Mouse (Mus musculus) MN1 (cell line): ENCODE data around the gene Gata5.

Experiments
- DNase-seq: peaks from one replicate; pipeline ENCODE4 v3.0.0-alpha.2; 2016; ENCODE audit warnings: low spot score

Gene Gata5

GRCm38 (mm10) chr2:180307680-180308079 lies 26.8 kb downstream of the Gata5 start:
- peak; percentile 27 for DNase-seq

GRCm38 (mm10) chr2:180306423-180307168 lies 27.9 kb downstream of the Gata5 start:
- DNase-seq = peak; percentile 29

DNA sequence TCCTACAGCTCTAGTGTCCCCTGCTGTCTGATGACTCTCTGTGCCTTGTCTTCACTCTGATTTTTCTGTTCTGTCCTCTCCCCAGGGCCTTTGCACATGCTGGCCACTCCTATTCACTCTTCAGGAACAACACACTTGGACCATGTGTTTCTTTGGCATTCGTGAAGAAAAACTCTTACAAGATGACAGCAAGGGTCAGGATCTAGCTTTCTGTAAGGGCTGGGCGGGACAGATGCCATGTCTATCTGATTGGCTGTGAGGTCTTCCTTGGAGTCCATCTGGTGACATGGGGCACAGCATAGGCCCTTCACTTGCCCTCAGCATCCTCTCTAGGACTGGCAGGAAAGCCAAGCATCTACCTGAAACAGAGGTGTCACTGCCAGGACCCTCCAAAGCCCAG lies 28.5 kb downstream of the Gata5 start:
- no peak for DNase-seq

- DNase-seq = no peak
Observed at GRCm38 (mm10) chr2:180305490-180305889, 29.0 kb downstream of the Gata5 start.

- DNase-seq = no peak
Observed at GRCm38 (mm10) chr2:180304554-180304953, 29.9 kb downstream of the Gata5 start.

DNA sequence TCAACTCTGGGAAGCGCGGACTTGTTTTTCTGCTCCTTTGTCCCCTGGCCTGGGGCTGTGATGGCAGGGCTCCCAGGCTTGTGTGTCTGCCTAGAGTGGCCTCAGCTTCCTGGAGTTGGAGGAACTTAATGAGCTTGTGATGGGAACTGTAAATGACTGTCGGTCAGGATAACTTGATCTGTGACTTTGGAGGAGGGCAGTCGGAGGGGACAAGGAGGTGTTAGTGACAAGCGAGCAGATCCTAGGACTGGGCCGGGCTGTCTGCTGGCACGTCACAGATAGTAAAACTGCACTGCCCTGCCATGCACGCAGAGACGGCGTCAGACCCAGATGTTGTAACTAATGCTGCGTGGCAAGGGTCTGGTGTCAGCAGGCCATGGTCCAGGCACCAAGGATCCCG lies 31.0 kb downstream of the Gata5 start:
- no peak for DNase-seq

- no peak for DNase-seq
Observed at GRCm38 (mm10) chr2:180302201-180302600, 32.3 kb downstream of the Gata5 start.

DNA sequence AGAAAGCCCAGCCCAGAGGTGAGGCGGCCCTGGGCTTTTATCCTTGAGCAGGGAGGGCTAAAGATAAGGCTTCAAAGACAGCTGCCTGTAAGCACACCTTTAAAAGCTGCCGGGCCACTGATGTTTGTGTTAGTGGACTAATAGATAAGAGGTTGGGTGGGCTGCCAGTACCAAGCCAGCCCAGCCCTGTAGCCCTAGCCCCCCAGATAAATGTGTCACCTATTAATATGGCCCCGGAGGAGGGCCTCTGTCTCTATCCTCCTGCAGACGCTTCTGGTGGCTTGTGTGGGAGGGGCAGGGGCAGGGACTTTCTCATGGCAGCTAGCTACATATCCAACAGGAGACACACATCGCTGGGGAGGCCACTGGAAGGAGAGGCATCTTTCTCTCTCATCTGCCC lies 33.7 kb downstream of the Gata5 start:
- DNase-seq = no peak

GRCm38 (mm10) chr2:180300252-180300651 lies 34.2 kb downstream of the Gata5 start:
- DNase-seq = peak; percentile 25

GRCm38 (mm10) chr2:180292906-180293305 lies 41.6 kb downstream of the Gata5 start:
- DNase-seq = no peak

DNA sequence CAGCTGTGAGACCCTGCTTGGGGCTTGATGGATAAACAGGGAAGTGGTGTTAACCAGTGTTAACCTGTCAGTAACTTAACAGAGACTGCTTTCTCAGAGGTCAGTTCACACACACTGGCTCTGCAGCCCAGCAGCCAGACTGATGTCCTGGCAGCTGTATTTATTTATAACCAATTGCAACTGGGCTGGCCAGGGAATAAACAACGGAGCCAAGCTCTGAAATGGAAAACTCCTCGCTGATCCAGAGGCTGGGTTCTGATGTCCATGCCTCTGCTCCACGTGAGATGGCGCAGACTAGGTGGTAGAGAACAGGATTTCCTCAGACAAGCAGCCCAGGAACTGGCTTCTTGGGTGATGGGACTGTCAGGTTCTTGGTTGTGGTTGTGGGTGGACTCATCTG lies 42.5 kb downstream of the Gata5 start:
- DNase-seq = no peak

DNA sequence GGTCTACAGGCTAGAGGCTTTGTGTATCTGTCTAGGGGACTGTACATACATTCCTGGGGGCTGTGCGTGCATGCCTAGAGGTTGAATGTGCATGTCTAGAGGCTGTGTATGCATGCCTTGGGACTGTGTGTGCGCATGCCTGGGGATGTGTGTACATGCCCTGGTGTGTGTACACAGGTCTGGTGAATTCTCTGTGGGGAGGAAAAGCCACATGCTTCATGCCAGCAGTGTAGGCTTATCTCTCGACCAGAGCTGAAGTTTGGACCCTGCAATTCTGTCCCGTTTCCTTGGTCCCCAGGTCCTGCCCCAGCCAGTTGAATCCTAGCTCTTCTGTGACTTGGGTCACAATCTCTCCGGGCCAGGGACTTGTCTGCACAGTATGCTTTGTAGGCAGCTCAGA lies 42.9 kb downstream of the Gata5 start:
- DNase-seq = no peak

- DNase-seq = no peak
Observed at GRCm38 (mm10) chr2:180290503-180290902, 44.0 kb downstream of the Gata5 start.

DNA sequence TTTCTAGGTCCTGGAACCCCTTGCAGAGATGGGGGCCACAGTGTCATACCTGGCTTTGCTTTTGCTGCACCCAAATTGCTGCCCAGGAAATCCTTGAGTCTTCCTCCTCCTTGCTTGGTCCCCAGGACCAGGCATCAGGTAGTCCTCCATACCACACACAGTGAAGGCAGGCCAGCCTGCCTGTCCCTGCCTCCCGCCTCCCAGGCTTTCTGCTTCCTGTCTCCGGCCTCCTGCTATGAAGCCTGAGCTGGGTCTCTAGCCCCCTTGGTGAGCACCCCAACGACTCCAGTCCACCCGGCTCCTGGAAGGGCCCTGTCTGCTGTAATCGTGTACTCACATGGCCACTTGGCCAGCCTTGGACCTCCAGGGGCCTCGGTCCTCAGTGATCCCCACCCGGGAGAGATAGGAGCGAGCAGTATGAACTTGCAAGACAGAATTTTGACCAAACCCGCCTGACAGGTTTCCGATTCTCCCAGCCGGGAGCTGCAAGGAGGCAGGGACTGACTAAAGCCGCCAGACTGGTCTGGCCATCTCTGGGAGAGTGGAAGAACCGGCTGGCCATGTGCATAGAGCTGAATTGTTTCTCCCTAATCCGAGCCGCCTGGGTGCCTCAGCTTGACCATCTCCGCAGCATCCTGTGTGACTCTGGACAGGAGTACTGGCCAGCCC lies 44.9 kb downstream of the Gata5 start, which contains the start of gene Rbbp8nl:
TSS of gene Rbbp8nl (minus strand) at position 440 of the 669 bp plus-strand sequence.
- no peak for DNase-seq

DNA sequence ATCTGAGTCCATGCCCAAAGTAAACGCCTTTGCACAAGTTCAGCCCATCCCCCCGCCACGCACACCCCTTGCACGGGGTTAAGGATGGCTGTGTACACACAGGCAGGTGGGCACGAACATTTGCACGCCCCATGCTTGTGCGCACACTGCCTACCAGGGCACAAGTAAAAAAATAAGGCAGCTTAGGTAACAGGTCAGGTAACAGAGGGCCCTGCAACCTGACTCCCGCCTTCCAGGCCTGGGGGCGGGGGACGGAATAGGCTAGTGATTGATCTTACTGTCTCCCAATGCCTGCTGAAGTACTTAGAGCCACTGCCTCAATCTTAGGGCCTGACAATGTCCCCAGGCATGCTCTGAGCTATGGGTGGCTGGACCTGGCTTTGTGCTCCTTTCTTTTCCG lies 45.5 kb downstream of the Gata5 start:
- no peak for DNase-seq

- DNase-seq = no peak
Observed at GRCm38 (mm10) chr2:180279321-180279720, 55.2 kb downstream of the Gata5 start.

DNA sequence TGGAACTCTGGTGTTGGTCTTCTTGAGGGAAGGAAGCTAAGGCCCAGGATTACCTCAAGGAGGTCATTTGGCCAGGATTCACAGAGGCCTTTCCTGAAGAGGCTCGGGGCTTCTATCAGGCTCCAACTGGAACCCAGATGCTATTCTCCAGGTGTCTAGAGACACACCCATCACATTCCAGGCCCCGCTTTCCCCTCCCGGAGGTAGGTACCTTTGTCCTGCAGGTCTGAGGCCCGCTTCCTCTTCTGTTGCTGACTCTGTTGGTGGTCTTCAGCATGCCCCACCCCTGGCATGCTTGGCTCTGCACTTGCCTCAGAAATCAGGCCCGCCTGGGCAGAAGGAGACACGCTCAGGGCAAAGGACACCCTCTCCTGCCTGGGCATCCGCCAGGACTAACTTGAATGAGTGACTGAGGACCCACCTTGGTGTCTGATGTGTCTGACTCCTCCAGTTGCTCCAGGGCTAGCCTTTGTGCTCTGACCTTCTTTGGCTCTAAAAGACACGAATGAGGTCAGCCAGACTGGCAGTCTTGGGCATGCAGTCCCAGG lies 56.7 kb downstream of the Gata5 start:
- no peak for DNase-seq

DNA sequence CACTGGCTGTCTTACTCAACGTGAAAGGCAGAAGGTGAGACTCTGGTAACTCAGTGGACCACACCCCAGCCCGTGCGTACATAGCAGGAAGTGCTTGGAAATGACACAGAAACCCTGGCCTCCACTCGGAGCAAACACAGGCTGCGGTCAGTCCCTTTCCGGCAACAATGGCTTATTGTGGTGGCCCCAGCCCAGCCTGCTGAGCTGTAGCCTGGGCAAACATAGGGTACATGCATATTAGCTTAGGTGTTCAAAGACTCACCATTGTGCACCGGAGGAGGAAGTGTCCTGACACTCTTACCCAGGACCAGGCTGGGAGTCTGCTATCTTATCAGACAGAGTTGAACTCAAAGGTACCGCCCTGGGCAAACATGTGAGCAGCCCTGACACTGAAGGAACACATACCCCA lies 57.6 kb downstream of the Gata5 start:
- no peak for DNase-seq

DNA sequence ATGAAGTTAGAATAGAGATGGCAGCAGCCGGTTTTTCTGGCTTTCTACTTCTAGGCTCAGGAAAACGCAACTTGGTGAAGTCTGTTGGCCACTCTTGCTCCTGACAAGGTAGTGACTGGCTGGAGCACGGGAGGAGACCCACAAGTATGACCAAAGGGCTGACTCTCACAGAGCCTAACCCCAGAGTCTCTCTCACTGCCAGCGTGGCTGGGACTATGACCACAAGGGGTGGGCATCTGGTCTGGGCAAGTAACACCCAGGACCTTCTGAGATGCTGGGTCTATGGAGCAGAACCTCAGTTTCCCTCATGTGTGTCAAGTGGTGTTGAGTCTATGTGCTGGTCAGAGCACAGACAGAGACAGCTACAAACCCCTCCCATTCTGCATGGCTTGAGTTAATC lies 58.1 kb downstream of the Gata5 start:
- DNase-seq = no peak

DNA sequence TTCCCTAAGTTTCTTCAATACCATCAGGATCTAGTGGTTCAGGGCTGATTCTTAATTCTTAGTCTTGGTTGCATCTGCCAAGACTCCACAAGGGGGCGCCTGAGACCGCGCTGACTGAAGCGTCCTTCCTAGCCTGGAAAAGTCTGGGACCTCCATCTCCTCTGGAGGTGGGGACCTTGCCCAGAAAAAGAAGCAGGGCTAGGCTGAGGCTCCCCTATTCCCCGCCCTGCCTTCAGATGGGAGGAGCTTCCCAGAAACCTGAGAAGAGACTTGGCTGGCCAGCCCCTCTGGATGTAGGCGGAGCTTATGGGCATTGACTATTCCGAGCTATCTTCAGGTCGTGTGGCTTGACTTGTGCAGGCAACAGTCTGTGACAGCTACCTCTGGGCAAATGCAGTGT lies 58.7 kb downstream of the Gata5 start:
- DNase-seq = peak; percentile 89
